Mouse (Mus musculus): ENCODE results near the gene Myl12a.

Myl12a gene

DNA sequence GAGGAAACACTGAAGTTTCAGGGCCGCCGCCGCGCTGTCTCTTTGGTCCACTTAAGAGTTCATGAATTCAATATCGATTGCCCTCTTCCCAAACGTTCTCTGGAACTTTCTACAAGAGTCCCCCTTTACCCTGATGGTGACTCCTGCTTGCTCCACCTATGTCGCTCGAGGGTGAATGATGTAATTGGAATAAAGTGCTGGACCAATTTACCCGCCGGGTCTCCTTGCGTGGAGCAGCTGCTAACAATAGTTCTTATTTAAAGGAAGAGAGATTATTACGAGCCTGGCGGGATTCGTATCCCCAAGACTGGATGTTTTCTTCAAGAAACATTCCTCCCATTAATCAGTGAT is at the start of gene Myl12a:
Myl12a (minus strand) TSS at position 135 of the 351 bp plus-strand sequence.
- in situ Hi-C loops (cut with MboI, MseI), result loop anchor here in 1 of 2 experiments (10.0 kb wide), 1 partner anchor 202 kb away; no protein-coding TSS in a partner anchor

GRCm38 (mm10) chr17:71049292-71049691 is 46.6 kb upstream of the Myl12a start:
- in situ Hi-C loops (cut with MboI, MseI), result no loop called here

- in situ Hi-C loops (cut with MboI, MseI), result no loop called here
Observed at GRCm38 (mm10) chr17:71046856-71047255, 44.2 kb upstream of the Myl12a start.

DNA sequence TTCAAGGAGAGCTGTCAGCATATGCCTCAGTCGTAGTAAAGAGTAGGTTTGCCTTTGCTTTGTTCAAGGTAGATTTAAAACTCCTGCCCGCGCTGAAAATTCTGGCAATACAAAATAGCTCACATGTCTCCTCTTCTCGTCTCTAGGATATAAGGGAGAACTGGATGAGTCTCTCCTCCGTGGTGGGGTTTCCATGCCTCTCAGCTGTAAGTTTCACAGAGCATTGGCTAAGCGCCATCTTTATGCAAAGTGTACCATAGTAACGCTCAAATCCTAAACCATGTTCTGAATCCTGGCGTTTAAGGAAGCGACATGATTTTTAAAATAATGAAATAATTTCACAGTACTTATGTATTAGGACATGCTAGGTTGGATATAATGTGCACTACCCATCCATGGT is 42.9 kb upstream of the Myl12a start:
- in situ Hi-C loops (cut with MboI, MseI), result no loop called here

GRCm38 (mm10) chr17:71042645-71043044 is 40.0 kb upstream of the Myl12a start:
- in situ Hi-C loops (cut with MboI, MseI), result no loop called here

GRCm38 (mm10) chr17:71040582-71040880 is 37.9 kb upstream of the Myl12a start:
- in situ Hi-C loops (cut with MboI, MseI), result no loop called here

DNA sequence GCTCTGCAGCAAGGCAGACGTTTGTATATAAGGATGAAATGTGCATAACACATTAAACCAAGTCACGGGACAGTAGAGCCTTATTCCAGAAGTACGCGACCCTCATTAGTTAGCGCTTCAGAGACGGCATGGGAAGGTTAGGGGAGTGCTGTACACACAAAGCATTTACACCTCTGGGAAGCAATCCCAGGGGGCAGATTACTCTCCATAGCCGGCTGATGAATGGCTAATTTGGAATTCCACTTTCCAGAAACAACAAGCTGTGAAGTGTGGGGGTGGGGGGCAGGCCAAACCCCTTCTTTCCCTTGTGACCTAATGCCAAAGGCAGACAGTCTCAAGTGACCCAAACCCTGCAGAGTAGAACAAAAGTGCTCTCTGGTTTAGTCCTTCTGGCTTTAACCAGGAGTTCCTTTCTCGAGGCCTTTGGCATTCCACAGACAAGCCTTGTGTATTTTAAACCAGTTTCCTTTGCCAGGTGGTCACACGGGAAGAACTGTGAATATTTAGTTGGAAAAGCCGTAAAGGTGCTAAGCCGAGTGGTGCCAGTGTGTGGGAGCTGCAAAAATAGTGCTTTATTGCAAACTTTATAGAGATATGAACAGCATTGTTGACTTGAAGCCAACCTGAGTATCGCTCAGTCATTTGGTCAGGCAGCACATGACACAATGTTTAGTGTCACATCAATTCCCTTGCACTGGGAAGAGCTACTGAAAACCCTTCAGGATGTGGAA is 37.3 kb upstream of the Myl12a start:
- in situ Hi-C loops (cut with MboI, MseI), result no loop called here

- in situ Hi-C loops (cut with MboI, MseI), result no loop called here
Observed at GRCm38 (mm10) chr17:71038812-71039211, 36.1 kb upstream of the Myl12a start.

GRCm38 (mm10) chr17:71037188-71037587 is 34.5 kb upstream of the Myl12a start:
- in situ Hi-C loops (cut with MboI, MseI), result no loop called here

GRCm38 (mm10) chr17:71034472-71034871 is 31.8 kb upstream of the Myl12a start:
- in situ Hi-C loops (cut with MboI, MseI), result no loop called here

GRCm38 (mm10) chr17:71032719-71033118 is 30.0 kb upstream of the Myl12a start:
- in situ Hi-C loops (cut with MboI, MseI), result no loop called here

- in situ Hi-C loops (cut with MboI, MseI), result no loop called here
Observed at GRCm38 (mm10) chr17:71027186-71027585, 24.5 kb upstream of the Myl12a start.

DNA sequence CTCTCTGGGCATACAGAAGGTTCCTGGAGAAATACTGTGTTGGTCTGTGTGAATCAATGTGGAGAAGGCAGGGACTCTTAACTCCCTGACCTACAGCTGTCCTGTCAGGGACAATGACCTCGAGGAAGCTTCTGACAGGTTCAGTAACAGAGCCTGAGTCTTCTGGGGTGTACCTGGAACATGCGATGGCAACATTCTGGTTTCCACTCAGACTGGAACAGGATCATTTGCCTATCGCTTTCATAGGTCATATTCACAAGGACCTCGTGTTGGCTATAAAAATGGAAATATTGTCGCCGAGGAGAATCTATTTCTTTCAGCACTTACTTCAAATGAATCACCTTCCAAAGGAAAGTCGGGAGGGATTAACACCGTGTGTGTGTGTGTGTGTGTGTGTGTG is 23.2 kb upstream of the Myl12a start:
- in situ Hi-C loops (cut with MboI, MseI), result no loop called here

DNA sequence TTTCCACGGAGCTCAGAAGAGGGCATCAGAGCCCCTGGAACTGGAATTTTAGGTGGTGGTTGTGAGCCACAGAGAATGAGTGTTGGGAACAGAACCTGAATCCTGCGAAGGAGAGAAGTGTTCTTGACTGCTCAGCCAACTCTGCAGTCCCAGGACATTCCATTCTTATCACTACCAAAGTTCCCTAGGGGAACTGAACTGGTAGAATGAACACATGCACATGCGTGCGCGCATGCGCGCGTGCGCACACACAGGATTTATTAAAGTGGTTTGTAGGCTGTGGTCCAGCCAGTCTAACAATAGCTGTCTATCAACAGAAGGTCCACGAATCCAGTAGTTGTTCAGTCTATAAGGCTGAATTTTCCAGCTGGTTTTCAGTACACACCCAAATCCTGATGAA is 21.4 kb upstream of the Myl12a start:
- in situ Hi-C loops (cut with MboI, MseI), result no loop called here

- in situ Hi-C loops (cut with MboI, MseI), result no loop called here
Observed at GRCm38 (mm10) chr17:71022841-71023240, 20.2 kb upstream of the Myl12a start.

- in situ Hi-C loops (cut with MboI, MseI), result no loop called here
Observed at GRCm38 (mm10) chr17:71019860-71020259, 17.2 kb upstream of the Myl12a start.

DNA sequence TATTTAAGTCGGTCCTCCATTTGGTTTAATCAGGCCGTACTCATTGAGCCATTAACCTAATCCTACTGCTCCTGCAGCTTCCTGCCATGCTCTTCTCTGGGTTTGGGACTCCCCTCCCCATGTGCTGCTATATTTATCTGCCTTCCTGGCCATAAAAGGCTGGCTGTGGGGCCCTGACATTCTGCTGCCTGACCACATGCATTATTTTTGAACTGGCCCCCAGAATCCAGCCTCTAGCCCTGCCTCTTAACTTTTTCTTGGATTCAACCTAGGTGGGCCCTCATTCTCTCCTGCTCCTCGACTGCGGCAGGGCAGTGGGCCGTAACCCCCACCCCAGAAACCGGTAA is 16.6 kb upstream of the Myl12a start:
- in situ Hi-C loops (cut with MboI, MseI), result no loop called here

- in situ Hi-C loops (cut with MboI, MseI), result no loop called here
Observed at GRCm38 (mm10) chr17:71018616-71019308, 16.1 kb upstream of the Myl12a start.

DNA sequence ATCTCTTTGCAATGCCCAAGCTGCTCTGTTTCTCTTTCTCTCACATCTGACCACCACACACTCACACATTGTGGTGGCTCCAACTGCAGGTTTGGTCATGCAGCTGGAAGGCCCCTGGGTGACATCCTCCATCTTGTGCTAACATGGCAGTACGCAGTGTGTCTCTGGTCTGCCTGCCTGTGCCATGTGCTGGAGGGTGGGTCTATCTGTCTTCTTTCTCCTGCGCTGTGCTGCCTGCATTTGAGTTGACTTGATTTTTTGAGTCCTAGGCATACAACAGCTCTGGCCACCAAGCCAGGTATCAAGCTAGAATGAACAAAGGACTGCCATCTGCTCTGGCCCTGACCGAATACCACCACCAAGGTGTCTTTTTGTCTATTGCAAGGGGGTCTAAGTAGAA is 15.5 kb upstream of the Myl12a start:
- in situ Hi-C loops (cut with MboI, MseI), result no loop called here

DNA sequence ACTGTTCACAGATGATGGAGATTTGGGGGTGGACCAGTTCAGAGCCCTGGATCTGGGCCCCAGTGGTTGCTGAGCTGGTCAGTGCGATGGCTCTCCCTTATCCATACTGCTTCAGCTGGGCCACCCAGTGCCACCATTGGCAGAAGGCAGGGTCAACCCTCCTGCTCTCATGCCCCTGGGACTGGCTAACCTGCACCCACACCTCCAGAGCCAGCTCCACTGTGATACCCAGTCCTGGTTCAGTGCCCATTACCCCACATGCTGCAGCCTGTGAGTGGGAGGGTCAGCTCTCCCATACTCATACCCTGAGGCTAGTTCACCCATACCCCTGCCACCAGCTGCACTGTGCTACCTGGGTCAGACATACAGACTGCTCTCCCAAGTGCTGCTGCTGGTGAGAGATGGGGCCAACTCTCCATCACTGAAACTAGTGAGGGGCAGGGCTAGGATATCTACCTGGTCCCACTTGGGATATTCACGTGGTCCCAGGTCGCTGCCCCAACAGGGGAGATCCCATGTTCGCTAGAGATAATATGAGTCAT is 14.8 kb upstream of the Myl12a start:
- in situ Hi-C loops (cut with MboI, MseI), result no loop called here

DNA sequence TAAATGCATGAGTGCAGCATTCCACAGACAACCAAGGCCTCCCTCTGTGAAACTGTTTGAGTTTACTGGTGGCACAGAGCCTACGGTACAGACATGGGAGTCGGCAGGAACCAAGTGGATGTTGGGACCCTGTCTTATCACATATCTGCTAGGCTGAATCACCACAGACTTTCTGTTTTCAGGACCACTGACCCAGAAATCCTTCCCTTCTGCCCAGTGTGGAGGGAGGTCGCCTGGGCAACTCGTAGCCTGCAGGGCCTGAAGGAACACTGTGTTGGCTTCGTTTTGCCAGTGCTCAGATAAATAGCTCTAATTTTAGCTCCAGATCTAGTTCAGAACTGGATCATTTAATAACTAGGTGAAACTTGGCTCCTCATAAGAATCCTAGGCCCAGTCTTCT is 12.2 kb upstream of the Myl12a start:
- in situ Hi-C loops (cut with MboI, MseI), result no loop called here

- in situ Hi-C loops (cut with MboI, MseI), result no loop called here
Observed at GRCm38 (mm10) chr17:71013105-71013504, 10.4 kb upstream of the Myl12a start.

DNA sequence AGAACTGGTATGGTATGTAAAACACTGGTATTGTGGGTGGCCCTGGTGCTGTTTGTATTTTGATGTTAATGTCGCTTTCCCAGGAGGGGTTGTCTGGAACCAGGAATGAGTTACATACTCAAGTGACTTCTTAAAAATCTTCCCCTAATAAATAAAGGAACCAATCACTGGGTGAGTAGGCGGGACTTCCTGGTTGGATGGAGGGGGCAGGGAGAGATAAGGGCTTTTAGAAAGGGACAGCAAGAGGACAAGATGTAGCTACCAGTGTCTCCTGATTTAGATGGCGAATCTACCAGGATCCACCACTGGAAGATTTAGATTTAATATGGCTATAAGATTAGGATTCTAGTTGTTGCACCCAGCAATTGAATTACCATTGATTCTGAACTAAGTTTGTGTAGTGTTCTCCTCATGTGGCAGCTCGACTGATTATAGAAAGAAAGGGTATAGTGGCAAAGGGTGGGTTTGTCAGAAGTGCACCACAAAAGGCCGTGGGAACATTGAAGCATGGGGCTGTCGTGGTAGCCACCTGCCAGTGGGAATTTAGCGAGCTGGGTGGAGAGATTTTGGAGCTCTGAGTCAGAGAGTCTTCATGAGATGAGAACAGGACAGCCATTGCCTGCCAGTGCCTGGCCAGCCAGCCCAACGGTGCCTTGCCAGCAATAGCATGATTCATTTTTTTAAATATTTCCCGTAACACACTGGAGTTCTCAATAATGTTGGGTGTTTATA is 9.4 kb upstream of the Myl12a start:
- in situ Hi-C loops (cut with MboI, MseI), result no loop called here

Measured in T-helper 17 cell (primary cell).